Mouse (Mus musculus) pancreas, adult 10 weeks (tissue): ENCODE results near the gene Pramef25. TPM values are rescaled to one million over a fixed set of nuclear protein-coding genes. Genes with fewer than 3 reads are reported as not detected.

Source experiments
- polyA plus RNA-seq: library from polyadenylated mRNA; stranded (reverse); fragments of 350-450 nt; fragmentation: Illumina TruSeq; extraction: RNeasy Lipid Tissue Mini Kit (QIAGEN cat#74804); gene quantifications from one replicate; pipeline ENCODE4 v1.2.3, GENCODE M21; 2015; ENCODE audit warnings: low read depth, low replicate concordance; ENCODE audit not compliant: insufficient read depth

Pramef25 gene
- not detected for polyA plus RNA-seq

GRCm38 (mm10) chr4:143950916-143951315 is at the start of gene Pramef25:
Gene Pramef25, minus strand, starts transcription at chr4:143951016.

GRCm38 (mm10) chr4:143994269-143994668 is 43.5 kb upstream of the Pramef25 start, which contains the start of gene Pramef17:
Gene Pramef17, minus strand, starts transcription at chr4:143994369.

GRCm38 (mm10) chr4:143966850-143967249 is 16.0 kb upstream of the Pramef25 start, which contains the start of gene Gm13101:
Gene Gm13101, minus strand, starts transcription at chr4:143966950.

GRCm38 (mm10) chr4:143900280-143900679 is 50.5 kb downstream of the Pramef25 start, which contains the start of gene Pramef6:
Gene Pramef6, minus strand, starts transcription at chr4:143900380.

Other genes with a start within 250 kb of the Pramef25 start
- not detected for gene Gm13089, start 248.3 kb downstream of the Pramef25 start, polyA plus RNA-seq
- not detected for gene Gm13078, start 231.6 kb downstream of the Pramef25 start, polyA plus RNA-seq
- gene Gm13023, start 161.7 kb downstream of the Pramef25 start, polyA plus RNA-seq = not detected
- not detected for gene Gm13084, start 134.9 kb downstream of the Pramef25 start, polyA plus RNA-seq
- not detected for gene Gm13103, start 104.5 kb downstream of the Pramef25 start, polyA plus RNA-seq
- gene Pramef6, start 50.6 kb downstream of the Pramef25 start, polyA plus RNA-seq = not detected
- gene Gm13101, start 15.9 kb upstream of the Pramef25 start, polyA plus RNA-seq = not detected
- not detected for gene Pramef17, start 43.4 kb upstream of the Pramef25 start, polyA plus RNA-seq
- not detected for gene Pramel4, start 108.1 kb upstream of the Pramef25 start, polyA plus RNA-seq
- gene Gm13102, start 155.5 kb upstream of the Pramef25 start, polyA plus RNA-seq = not detected
- gene Oog3, start 211.6 kb upstream of the Pramef25 start, polyA plus RNA-seq = not detected
- gene Oog2, start 239.7 kb upstream of the Pramef25 start, polyA plus RNA-seq = not detected